Mouse (Mus musculus) left cerebral cortex, postnatal 25 days (tissue): ENCODE results near the gene Fbl. TPM values are rescaled to one million over a fixed set of nuclear protein-coding genes. Genes with fewer than 3 reads are reported as not detected.
"Not testable (repeated sequence)": the region's sequence is repeated elsewhere in the genome, so short reads cannot be mapped to it uniquely, and the experiment has no call there.

Experiments used
- DNase-seq, 2 experiments: peaks; one replicate each; pipeline ENCODE4 v3.0.0; 2022; ENCODE audit warnings: low spot score in 2 of 2, mixed read lengths in 1 of 2
- intact Hi-C: fragments of 180-260 bp; cut with DNase I; formaldehyde crosslinking; loops from one replicate; pipeline ENCODE4 v1.15.1; 2025
- total RNA-seq, 2 experiments: library from RNA; stranded (reverse); gene quantifications; 2 replicates each; pipeline ENCODE4 v1.2.3; 2021

The Fbl gene
- total RNA-seq, 2 experiments from 2014 or later = 51.5 to 55.3 TPM

DNA sequence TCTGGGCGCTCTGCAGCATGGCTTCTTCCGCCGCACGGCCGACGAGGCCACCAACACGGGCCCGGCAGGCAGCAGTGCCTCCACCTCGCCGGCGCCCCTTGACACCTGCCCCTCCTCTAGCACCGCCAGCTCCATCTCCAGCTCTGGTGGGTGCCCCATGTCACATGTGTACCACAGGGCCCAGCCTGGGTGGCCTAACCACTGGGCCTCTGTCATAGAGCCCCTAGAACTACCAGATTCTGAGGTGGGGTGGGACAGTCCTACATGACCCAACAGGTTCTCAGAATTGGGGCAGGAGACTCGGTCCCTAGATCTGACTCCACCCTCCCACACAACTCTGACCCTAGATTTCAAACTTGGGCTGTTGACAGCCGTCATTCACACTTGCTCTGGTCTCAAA lies 16.4 kb downstream of the Fbl start:
- intact Hi-C loops = no loop called here
- no peak for DNase-seq

DNA sequence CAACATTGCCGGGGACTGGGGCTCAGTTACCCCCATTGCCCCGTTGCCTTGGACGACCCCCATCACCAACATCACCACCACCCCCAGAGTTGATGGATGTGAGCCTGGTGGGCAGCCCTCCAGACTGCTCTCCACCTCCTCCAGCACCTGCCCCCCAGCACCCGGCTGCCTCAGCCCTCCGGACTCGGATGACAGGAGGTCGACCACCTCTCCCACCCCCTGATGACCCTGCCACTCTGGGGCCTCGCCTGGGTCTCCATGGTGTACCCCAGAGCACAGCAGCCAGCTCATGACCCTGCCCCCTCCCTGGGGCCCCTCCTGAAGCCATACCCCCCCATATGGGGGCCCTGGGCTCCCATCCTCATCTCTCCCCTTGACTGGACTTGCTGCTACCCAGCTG lies 17.1 kb downstream of the Fbl start:
- DNase-seq = no peak
- intact Hi-C loops = no loop called here

DNA sequence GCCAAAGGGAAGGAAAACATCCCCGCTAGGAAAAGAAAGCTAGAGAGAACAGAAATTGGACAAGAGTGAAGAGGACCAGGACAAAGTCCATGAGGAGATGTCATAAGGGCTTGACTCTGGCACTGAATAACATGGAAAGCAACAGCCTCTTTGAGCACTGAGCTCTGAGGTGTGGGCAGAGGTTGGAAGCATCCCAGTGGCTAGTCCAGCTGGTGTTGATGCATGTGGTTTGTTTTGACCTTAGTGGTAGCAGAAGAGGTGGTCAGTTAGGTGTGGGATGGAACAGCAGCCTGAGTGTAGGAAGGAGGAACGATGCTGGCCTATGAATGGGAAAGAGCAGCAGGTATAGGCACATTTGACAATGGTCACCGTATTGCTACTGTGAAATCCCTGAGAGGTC lies 22.0 kb downstream of the Fbl start:
- DNase-seq = no peak
- intact Hi-C loops = no loop called here

DNA sequence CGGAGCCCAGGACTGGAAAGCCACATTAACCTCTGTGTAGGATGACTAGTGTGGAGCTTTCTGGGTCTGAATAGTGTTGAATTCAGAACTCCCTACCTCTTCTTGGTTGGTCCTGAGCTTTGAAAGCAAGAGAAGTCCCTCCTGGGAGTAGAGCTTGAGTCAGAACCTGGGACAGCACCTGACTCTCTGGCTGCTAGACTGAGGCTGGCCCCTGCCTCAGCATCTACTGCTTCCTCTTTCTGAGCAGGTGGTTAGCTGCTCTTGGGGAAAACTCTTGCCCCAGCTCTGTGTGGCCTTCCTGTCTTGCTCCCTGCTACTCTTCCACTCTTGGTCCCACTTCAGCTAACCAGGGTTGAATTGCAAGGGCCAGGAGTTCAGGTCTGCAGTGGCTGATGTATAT lies 22.4 kb downstream of the Fbl start:
- intact Hi-C loops = no loop called here

DNA sequence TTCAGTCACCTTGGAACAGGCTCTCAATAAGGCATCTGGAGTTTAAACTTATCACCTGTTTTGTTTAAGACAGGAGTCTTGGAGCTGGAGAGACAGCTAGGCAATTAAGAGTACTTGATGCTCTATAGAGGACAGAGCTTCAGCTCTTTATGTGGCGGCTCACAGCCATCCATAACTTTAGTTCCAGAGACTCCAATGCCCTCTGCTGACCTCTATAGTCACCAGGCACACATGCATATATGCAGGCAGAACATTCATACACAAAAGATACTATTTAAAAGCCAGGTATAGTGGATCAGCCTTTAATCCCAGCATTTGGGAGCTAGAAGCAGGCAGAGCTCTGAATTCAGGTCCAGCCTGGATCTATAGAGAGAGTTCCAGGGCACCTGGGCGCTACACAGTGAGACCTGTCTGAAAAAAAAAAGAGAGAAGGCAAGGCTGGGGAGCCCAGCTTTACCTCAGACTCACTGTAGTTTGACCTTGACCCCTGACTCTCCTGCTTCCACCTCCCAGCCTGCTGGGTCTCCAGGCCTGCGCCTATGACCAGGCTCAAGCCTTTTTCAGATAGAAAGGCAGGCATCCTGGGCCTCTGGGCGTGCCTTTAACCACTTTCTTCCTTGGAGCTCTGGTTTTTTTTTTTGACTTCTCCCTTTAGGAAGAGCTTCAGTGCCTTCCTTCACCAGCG lies 26.0 kb downstream of the Fbl start:
- intact Hi-C loops = no loop called here
- DNase-seq = no peak

More for the DNA sequence above, 22.4 kb downstream of the Fbl start:
- no peak for DNase-seq

DNA sequence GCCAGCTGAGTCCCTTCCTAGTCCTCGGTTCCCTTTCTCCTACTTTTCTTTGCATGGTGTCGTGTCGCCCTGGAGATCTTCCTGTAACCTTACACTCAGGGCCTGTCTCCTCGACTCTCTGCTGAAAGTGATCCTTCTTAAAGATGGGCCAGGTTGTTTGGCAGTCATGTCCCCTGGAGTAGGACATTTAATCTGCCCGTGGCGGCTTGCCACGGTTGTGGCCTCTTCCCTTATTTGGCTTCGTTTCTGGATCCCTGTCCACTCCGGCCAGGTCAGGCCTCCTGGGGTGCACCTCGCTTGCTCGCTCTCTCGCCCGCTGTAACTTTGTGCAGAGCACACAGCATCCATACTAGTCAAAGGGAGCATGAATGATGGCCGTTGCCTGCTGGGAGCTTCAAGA lies 27.0 kb downstream of the Fbl start:
- intact Hi-C loops = no loop called here
- no peak for DNase-seq

DNA sequence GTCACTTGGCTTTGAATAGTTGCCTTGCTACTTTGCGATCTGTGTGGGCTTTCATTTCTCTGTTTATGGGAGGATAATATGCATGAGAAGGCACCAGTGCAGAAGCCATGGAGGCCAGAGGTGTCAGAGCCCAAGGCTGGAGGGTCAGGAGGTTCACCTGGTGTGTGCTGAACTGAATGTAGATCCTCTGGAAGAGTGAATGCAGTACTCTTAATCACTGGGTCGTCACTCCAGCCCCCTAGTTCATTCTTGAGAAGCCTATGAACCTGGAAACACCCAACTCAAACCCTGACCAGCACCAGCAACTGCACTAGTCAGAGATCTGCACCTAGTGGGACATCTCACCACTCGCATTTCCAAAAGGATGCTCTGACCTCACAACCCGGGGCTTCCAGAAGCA lies 29.5 kb downstream of the Fbl start:
- intact Hi-C loops = no loop called here
- no peak for DNase-seq

DNA sequence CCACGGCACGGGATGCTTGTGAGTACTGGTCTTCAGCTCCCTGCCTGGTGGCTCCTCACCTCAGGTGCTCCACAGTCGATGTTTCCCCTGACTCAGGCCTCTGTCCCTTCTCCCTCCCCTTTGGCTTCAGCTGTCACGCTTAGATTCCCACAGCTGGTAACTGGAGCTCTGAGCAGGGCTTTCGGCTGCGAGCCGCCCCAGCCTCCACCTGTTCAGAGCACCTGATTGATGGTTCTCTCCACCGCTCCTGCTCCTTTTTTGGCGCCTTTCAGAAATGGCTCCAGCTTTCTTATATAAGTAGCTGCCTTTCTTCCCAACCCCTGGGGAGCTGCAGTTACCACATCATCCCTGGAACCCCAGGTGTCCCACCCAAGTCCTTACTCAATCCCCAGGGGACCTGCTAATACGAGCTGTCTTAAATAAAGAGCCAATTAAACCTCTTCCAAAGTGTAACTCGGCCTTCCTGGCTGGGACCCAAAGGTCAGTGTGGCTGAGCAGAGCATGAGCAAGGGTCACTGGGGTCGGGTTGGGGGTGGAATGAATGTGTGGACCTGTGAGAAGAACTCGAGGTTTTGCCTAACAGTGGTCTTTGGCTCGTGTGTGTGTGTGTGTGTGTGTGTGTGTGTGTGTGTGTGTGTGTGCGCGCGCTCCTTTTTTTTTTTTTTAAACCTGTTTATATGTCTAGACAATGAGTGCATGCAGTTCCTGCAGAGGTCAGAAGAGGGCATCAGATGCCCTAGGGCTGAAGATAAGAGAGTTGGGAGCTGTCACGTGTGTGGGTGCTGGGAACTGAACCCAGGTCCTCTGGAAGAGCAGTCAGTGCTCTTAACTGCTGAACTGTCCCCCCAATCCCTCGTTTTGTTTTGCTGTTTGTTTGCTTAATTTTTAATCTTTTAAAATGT lies 33.9 kb downstream of the Fbl start:
- intact Hi-C loops = no loop called here
- no peak for DNase-seq

DNA sequence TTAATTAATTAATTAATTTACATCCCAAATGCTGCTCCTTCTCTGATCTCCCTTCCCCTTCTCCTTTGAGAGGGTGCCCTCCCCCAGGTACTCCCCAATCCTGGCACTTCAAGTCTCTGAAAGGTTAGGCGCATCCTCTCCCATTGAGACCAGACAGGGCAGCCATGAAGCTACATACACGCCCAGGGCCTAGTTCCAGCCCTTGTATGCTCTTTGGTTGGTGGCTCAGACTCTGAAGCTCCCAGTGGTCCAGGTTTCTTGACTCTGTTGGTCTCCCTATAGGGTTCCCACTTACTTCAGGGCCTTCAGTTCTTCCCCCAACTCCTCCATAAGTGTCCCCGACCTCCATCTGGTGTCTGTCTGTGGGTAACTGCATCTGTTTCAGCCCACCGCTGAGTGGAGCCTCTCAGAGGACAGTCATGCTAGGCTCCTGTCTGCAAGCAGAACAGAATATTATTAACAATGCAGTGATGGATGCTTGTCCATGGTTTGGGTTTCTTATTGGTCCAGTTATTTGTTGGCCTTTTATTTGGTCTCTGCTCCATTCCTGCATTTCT lies 36.6 kb downstream of the Fbl start:
- DNase-seq = peak in 1 of 2 experiments; percentile 53
- intact Hi-C loops = no loop called here

DNA sequence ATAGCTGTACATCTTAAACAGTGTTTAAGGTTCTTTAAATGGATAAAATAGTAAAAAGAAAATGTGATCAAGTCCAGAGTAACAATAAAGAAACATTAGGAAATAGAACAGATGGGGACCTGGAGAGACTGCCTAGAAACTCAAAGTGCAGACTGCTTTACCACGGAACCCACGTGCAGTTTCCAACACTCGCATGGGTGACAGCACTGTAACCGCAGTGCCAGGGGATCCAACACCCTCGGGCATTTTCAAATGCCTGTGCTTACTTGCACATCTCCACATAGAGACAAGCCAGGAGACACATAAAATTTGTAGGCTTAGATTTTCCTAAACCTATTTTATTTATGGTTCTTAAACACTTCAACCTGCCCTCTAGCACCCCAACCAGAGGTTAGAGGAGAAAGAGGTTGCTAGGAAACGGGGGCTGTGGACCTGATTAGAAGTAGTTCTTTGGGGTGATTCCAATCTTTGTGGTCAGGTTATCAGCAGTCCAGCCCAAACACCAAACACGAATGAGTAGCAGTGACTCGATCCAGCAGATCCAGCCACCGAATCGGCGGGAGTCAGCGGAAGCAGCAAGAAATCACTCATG lies 39.0 kb downstream of the Fbl start:
- DNase-seq = no peak
- intact Hi-C loops = no loop called here

DNA sequence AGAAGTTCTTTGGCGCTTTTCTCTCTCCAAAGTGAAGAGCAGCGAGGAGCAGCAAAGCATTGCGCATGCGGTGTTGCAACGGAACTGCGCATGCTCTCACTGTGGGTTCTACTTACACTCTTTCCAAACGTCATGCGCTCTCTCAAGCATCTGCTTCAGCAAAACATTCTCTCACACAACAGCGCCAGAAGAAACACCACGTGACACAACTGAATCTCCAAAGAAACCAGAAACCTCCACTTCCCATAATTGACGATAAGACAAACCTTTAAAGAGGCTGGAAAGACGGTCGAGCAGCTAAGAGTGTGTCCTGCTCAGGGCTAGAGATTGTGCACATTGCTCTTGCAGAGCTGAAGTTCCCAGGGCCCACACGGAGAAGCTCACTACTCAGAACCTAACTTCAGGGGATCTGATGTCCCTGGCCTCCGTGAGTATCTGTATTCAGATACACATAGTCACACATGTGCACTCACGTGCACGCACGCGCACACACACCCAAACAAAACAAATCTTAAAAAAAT lies 39.5 kb downstream of the Fbl start:
- intact Hi-C loops = no loop called here
- peak; percentile 77 to 88 for DNase-seq

DNA sequence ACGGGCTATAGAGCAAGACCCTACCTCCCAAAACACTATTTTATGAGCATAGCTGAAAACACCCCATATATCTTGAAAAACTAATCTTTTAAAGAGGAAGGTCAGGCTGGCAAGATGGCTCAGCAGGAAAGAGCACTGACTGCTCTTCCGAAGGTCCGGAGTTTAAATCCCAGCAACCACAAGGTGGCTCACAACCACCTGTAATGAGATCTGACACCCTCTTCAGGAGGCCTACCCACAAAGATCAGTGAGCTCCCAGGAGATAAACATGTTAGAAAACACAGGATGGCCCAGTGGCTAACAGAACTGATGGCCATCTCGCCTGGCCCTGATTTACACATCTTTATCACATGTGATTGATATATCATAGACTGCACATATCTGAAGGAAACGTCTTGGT lies 41.2 kb downstream of the Fbl start:
- no peak for DNase-seq
- intact Hi-C loops = loop anchor here (5.0 kb wide), 2 partner anchors 63 to 158 kb away; partner anchors contain the start of gene Psmc4

DNA sequence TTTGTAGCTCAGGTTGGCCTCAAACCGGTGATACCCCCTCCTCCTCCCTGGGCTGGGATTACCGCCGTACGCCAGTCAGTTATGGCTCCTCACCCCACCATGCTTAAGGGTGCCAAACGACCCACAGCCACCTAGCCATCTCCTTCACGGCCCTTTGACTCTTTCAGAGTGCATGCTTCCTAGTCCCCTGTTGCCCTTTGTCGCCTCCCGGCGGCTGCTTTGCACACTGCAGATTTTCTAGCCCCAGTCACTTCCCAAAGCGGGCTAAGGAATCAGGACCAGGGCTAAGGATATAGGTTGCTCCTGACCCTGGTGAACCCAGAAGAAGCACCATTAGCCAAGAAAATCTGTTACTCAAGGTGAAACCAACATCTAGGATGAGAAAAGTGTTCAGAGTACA lies 44.6 kb downstream of the Fbl start:
- intact Hi-C loops = loop anchor here (5.0 kb wide), 2 partner anchors 67 to 162 kb away; partner anchors contain the start of gene Psmc4
- DNase-seq = no peak

DNA sequence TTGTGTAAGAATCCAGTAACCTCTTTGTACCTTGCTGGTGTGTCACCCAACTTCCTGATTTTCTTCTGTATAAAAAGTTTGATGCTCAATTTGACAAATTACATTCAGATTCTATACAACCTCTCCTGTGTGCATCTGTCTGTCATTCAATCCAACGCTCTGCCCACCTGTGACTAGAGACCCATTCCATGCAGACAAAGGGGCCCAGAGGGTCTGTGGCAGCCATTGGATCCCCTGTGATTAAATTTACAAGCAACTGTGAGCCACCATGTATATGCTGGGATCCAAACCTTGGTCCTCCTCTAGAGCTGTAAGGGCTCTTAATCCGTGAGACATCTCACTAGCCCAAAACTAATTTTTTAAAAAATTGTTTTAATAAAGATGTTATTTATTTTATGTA lies 46.4 kb downstream of the Fbl start:
- intact Hi-C loops, DNase-seq: not testable (repeated sequence)

DNA sequence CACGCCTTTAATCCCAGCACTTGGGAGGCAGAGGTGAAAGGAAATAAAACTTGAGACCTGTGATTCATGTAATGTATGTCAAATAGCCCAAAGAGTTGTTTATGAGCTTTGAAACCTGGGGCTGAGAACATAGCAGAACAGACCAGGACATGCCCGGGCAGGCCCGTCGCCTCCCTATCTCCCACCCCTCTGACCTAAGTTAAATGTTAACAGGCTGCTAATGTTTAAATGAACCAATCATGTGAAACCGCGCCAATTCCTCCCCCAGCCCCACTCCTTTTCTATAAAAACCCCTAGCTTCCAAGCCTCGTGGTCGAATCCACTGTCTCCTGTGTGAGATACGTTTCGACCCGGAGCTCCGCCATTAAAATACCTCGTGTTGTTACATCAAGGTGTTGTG lies 48.3 kb downstream of the Fbl start:
- intact Hi-C loops, DNase-seq: not testable (repeated sequence)

DNA sequence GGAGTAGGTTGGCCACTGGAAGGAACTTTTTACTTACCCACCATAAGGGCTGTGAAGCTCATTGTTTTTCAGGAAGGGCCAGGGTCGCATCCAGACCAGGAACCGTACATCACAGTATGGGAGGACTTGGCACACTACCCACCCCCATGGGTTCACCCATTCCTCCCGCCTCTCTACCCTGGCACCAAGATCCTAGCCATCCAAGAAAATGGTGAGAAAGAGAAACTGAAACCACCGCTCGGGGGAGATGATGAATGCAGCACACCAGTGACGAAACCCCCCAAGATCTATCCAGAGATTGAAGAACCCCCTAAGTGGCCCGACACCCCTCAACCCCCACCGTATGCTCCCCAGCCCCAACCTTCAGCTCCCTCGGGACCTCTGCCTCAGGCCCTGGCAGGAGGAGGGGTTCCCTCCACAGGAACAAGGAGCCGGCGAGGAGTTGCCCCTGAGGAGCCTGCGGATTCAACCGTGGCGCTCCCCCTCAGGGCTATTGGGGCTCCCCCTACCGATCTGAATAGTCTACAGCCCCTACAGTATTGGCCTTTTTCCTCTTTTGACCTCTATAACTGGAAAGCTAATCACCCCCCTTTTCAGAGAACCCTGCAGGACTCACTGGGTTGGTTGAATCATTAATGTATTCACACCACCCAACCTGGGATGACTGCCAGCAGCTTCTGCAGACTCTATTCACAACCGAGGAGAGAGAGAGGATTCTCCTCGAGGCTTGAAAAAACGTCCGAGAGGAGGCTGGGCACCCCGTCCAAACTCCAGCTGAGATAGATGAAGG lies 49.6 kb downstream of the Fbl start:
- peak; percentile 46 to 76 for DNase-seq
- intact Hi-C loops = not testable (repeated sequence)

DNA sequence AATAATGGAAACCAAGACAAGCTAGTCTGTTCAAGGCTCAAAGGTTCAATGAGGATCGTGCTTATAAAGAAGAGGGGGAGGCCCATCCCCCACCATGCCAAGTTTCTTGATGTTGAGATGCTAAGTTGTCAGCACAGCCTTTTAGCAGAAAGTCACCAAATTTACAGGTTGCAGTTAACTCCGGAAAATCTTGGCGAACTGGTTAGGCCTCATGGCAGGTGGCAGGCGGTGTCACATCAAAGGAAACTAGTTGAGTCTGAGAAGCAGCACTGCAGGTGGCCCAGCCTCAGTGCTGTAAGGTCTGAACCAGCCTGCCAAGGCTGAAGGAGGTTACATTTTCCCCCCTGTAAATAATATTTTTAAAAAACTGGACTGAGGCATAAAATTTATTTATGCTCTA lies 57.3 kb downstream of the Fbl start:
- DNase-seq, intact Hi-C loops: not testable (repeated sequence)

DNA sequence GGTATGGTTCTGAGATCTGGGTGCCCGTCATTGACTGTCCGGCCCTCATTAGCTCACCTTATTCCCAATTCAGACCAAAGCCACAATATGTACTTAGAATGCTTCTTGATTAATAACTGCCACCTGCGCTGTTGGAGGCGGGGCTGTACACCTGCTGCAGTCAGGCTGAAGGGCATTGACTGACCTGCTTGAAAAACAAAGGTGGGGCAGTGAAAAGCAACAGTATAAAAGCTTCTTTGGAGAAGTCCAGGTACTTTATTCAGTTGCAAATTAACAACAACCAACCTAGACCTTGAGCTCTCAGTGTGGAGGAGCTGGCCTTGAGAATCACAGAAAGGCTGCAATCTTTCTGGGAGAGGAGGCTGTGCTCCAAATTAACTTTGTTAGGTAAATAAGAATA lies 57.9 kb downstream of the Fbl start:
- intact Hi-C loops, DNase-seq: not testable (repeated sequence)
